Mouse (Mus musculus) thymus, adult 2 months (tissue): ENCODE measurements around the gene Rab26.

Experiments
- CTCF ChIP-seq: fragments of 200-500 bp; IDR thresholded peaks from 2 replicates; pipeline ENCODE4 v1.5.1; 2012; ENCODE audit warnings: mild to moderate bottlenecking, control low read depth, low read length, moderate library complexity, borderline replicate concordance; ENCODE audit not compliant: control insufficient read depth, poor library complexity, insufficient read depth; ENCODE audit errors: extremely low read depth
- POLR2A ChIP-seq: fragments of 200-500 bp; IDR thresholded peaks from 2 replicates; pipeline ENCODE4 v1.6.1; 2012; ENCODE audit warnings: mild to moderate bottlenecking, low read length, control low read depth, moderate library complexity; ENCODE audit not compliant: control insufficient read depth, poor library complexity, insufficient read depth; ENCODE audit errors: extremely low read depth

DNA sequence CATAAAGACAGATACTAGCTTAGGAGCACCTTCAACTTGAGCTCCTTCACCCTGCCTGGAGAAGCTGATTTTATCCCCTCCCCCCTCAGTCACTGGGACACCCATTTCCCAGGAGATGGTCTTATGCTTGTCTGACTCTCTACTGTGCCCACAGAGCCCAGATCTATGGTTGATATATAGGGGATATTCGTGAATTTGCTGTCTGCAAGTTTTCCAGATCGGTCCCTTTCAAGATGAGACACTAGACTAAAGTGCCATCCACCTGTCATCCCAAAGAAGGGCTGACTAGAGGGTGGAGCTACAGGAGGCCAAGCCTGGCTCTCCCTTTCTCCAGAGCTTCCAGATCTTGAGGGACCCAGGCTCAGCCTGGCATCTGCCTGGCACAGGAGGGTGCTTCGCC, 2.9 kb downstream of the Rab26 start:
- TF ChIP-seq CTCF (no peak), POLR2A (no peak)
